Mouse (Mus musculus) myocyte (in vitro differentiated cells): ENCODE measurements at regions not wholly inside any gene's neighbourhood (a gene's known extent, or its start where the extent isn't known, plus 50 kb on each side); places are given as distances from the start of the nearest gene placed in this dataset.

Experiments used
- E2F4 ChIP-seq: IDR thresholded peaks from one replicate; pipeline ENCODE4 v1.6.1; 2011; ENCODE audit warnings: mild to moderate bottlenecking, control low read depth, moderate library complexity; ENCODE audit not compliant: insufficient read depth
- MYOD1 ChIP-seq, 3 experiments: IDR thresholded peaks; one replicate each; pipeline ENCODE4 v1.6.1; 2011; ENCODE audit warnings: control low read depth in 2 of 3, low read depth in 2 of 3, mild to moderate bottlenecking in 2 of 3, moderate library complexity in 1 of 3; ENCODE audit not compliant: insufficient read length in 2 of 3, control insufficient read depth in 1 of 3
- POLR2A ChIP-seq: IDR thresholded peaks from one replicate; pipeline ENCODE4 v1.6.1; 2011; ENCODE audit warnings: low read depth, mild to moderate bottlenecking, control low read depth, moderate library complexity; ENCODE audit not compliant: insufficient read length
- TCF12 ChIP-seq: IDR thresholded peaks from one replicate; pipeline ENCODE4 v1.6.1; 2011; ENCODE audit warnings: mild to moderate bottlenecking, control low read depth; ENCODE audit not compliant: poor library complexity, insufficient read depth, severe bottlenecking
- TCF3 ChIP-seq: IDR thresholded peaks from one replicate; pipeline ENCODE4 v1.6.1; 2011; ENCODE audit warnings: low read depth, control low read depth; ENCODE audit not compliant: insufficient read length

GRCm38 (mm10) chr8:26713836-26714235, 263.3 kb upstream of the Zfp703 start:
- TF ChIP-seq POLR2A (no peak), TCF12 (no peak), E2F4 (no peak), MYOD1 (IDR thresholded peaks at IDR 0.05; ENCODE audit: control insufficient read depth in 1 of 3, insufficient read length in 2 of 3, low read depth in 2 of 3) (no peak), TCF3 (no peak)
